Mouse (Mus musculus): Measurements from ENCODE around the gene Cyp2r1. TPM values are rescaled to one million over a fixed set of nuclear protein-coding genes. Genes with fewer than 3 reads are reported as not detected.
A peak's percentile ranks its signal among the peaks of the same experiment; 100 is the strongest.
"Not testable (repeated sequence)": the region's sequence is repeated elsewhere in the genome, so short reads cannot be mapped to it uniquely, and the experiment has no call there.

Gene Cyp2r1
- polyA plus RNA-seq (2012; rRNA removed) = 1.5 and 1.7 TPM in 2 replicates

DNA sequence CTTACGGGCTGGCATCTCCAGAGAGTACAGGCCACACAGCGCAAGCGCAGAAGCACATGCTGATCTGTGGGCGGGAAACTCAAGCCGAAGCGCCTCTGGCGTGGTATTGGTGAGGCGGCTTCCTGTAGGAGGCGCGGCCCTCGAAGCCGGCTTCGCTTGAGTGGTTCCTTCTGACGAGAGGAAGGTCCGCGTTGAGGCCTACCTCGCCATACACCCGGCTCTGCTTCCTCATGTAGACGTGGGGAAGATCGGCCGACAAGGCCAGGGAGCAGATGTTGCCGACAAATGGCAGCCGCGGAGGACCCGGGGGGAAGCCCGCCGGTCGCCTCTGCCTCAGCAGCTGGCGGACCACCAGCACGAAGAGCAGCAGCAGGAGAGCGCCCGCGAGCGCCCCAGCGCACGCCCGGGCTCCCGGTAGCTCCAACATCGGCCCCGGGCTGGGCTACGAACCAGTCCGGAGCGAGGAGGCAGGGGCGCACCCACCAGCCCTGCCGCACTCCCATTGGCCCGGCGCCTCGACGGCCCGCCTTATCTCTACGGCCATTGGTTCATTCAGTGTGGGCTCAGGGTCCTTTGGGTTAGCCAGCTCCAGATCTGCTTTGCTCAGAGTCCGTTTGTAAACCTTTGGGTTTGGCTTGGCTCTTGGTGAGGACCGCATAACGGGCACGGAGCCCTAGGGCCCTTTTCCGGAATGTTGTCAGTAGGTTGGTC lies at the start of gene Cyp2r1:
Gene Cyp2r1 (minus strand): TSS at position 442 of the 711 bp plus-strand sequence.
- DNase-seq (ENCODE audit: low spot score) = peak; percentile 75

DNA sequence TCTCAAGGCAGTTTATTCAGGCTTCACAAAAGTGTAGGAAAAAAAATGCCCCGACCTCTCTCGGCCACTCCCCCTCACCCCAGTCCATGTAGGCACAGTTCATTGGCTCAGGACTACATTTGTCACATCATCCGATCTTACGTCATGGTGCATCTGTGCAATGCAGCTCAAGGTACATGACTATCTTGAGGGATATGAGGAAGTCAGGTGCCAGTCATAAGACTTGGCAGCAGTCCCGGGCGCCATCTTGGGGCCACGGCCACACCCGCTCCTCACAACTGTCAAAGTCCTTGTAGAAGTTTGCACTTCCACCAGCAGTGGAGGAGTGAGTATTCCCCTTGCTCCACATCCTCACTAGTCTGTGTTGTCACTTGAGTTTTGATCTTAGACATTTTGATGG lies 31.6 kb upstream of the Cyp2r1 start:
- DNase-seq (ENCODE audit: low spot score) = not testable (repeated sequence)

DNA sequence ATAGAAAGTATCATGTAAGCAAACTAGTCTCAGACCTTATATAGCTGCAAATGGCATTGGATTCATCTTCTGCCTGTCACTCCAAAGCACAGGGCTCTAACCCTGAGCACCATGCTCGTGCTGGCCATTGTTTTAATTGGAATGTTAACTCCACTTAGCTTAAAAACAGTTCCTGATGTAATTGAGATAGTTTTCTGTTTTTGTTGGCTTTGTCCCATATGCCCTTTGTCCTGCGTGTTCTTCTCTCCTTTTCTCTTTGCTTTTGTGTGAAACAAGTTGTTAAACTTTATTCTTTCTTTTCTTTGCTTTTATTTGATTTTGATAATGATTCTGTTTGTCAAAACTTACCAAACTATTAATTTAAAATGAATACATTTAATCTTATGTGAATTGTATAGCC lies 19.7 kb upstream of the Cyp2r1 start:
- no peak for DNase-seq (ENCODE audit: low spot score)

DNA sequence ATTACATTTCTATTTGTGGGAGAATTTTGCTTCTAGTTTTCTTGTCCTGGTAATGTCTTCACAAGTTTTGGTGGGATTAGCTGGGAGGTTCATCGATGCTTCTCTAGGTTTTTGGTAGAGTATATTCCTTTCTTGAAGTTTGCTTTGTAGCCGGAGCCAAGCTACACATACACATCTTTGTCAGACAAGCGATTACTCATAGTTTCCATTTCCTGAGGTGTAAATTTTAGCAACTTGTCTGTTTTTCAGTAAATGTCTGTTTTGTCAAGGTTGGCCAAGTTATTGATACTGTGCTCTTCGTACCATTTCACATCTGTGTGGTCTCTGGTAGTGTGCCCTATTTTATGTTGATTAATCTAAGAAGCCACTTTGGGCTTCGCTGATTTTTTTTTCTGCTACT lies 18.4 kb upstream of the Cyp2r1 start:
- no peak for DNase-seq (ENCODE audit: low spot score)

DNA sequence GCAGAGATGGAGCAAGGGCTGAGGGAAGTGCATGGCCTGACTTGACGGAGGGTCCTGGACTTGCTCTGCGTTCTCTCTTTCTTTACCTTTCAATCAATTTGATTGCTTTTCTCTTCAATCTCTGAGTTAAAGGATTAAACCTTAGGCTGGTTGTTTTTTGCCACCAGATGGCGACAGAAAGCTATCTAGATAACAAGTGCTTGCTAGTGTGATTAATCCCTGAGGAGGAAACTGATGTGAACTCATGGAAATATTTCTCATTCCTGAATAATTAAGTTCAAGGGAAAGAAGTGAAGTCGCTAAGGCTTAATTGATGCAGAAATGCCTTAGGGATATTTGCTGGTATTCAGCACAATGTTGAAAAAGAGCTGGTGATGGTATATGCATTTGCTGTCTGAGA lies 17.7 kb upstream of the Cyp2r1 start:
- no peak for DNase-seq (ENCODE audit: low spot score)

DNA sequence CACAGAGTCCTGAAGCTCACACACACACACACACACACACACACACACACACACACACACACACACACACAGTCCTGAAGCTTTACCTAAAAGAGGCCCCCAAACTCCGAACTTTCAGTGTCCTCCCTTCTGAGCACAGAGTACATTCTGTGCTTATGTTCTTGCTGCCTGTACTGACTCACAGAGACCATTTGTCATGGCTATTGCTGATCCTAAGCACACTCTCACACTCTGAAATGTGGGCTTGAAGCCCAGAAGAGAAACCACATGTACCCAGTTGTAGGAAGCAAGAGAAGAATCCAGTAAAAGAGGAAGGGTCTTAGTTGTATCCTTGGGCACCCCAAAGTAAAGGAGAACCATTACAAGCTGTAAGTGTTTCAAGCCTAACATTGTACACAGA lies 14.9 kb upstream of the Cyp2r1 start:
- no peak for DNase-seq (ENCODE audit: low spot score)

DNA sequence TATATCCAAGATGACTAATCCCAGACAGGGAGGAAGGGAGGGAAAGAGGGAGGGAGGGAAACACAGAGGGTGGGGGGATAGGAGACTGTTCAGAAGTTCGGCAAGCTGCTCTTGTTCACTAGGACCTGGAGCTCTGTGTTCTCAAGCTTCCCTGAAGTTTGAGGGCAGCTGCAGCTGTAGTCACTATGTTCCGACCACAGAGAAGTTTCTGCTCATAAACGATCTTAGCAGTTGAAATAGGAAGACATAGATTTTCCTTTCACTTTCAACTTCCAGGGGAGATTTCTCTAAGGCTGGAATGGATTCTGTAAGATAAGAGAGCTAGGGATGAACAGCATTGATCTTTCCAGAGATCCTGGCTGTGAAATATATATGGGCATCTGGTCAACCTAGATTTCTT lies 14.2 kb upstream of the Cyp2r1 start:
- no peak for DNase-seq (ENCODE audit: low spot score)

DNA sequence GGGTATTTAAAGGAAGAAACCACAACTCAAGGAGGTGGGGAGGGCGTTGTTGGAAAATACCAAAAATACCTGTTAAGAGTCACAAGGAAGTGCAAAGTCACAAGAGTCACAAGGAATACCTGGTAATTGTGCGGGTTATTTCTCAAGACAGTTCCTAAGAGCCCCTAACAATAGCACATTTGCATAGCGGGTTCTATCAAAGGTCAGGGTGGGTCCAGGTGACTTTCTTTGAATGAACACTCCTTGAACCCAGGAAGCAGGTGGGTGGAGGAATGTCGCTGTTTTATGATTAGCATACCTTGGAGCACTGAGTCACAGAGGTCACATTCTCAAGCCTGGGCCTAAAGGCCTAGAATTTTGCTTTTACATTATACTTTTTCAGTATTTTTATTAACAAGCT lies 11.1 kb upstream of the Cyp2r1 start:
- not testable (repeated sequence) for DNase-seq (ENCODE audit: low spot score)

DNA sequence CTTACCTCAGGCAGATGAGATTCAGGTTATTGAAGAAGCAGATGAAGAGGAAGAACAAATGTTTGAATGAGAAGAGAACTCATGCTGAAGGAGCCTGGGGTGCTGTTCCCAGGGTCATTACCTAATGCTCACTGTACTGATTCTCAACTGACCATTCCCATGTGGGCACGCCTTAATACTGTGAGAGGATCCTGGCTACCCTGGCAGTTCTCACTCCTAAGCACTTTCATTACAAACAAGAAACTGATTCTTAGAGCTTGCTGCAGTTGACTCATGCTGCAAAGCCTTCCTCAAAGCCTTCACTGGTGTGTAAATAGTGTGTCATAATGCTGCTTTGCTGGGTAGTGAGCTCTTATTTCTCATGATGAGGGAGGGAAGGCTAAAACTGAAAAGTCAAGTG lies 26.6 kb downstream of the Cyp2r1 start:
- no peak for DNase-seq (ENCODE audit: low spot score)

DNA sequence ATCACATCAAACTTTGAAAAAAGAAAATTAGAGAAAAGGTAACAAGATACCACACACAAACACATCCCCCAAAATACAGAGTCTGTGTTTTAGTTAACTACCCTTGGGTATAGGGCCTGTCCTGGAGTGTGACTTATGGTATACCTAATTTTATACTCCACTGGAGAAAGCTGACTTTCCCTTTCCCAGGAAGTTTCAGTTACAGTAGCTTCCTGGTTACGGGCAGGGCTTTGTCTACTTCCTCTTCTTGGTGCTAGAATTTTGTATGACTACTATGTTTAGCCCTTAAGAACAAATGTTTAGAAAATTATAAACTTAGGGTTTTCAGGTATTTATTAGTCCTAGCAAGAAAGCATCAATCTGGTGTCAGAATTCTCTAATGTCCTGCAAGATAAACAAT lies 36.5 kb downstream of the Cyp2r1 start:
- DNase-seq (ENCODE audit: low spot score) = no peak

DNA sequence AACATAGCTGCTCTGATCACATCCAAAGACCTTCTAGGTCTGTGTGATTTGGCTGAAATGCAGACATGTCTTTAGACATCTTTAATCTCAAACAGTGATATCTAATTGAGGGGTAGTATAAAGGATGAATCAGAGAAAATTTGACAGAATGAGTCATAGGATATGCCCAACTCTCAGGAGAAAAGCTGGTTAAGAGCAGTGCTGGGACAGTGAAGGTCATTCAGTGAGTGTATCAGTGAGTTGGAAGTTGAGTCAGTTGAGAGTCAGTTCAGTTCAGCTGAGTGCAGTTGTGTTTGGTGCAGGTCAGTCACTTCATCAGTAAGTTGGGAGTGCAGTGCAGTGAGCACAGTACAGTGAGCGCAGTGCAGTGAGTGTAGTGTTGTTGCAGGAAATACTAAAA lies 42.6 kb downstream of the Cyp2r1 start:
- DNase-seq (ENCODE audit: low spot score) = no peak

DNA sequence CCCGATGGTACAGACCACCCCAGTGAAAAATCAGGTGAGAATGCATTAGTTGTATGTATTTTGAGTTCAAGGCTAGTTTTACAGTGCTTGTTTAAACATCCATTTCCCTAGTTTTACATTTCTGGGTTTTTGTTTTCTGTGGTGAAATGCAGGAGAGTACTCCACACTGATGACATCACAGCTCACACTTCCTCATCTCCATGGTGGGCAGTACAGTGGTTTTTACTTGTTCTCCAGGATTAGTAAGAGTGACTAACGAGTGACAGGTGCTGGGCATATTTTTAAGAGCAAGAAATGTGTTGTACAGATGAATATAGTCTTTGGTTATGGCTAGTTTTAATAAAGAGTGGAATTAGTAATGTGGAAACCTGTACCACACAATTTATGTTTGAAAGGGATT lies 53.9 kb downstream of the Cyp2r1 start:
- DNase-seq (ENCODE audit: low spot score) = no peak

Other genes starting within 250 kb of the Cyp2r1 start
- 18.2 and 20.7 TPM in 2 replicates for gene Pde3b, start 147.7 kb downstream of the Cyp2r1 start, polyA plus RNA-seq (2012; rRNA removed)
- gene Calca, start 73.4 kb upstream of the Cyp2r1 start, polyA plus RNA-seq (2012; rRNA removed) = 0.35 and 0.69 TPM in 2 replicates
- 0.31 and 0.45 TPM in 2 replicates for gene Calcb, start 155.7 kb upstream of the Cyp2r1 start, polyA plus RNA-seq (2012; rRNA removed)
- gene Insc, start 180.7 kb upstream of the Cyp2r1 start, polyA plus RNA-seq (2012; rRNA removed) = 5.6 and 9.5 TPM in 2 replicates

Measured in urinary bladder, adult 2 months (tissue).